Mouse (Mus musculus): ENCODE measurements around the gene Col4a6. TPM values are rescaled to one million over a fixed set of nuclear protein-coding genes. Genes with fewer than 3 reads are reported as not detected.

Gene Col4a6
- polyA plus RNA-seq, 1 experiment: 0.36 TPM

DNA sequence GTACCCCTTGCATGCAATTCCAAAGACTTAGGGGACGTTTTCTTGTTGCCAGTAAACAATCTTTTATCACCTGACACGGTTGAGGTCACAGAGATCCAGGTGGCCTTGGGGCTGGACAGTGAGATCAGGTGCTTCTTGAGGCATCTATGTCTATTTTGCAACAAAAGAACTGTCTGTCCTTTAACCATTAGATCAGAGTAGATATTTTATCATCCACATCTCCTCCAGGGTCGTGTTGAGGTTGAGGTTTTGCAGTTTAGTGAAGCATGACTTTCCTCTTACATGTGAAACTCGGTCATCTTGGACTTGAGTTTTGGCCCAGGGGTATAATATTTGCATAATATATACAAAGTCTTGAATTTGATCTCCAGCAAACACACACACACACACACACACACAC, 316.2 kb downstream of the Col4a6 start:
- DNase-seq: no peak
- no peak overlapping the region for H3K27ac ChIP-seq (ENCODE audit: control insufficient read depth, insufficient read depth, low read length)
- H3K27me3 ChIP-seq (ENCODE audit: control insufficient read depth, insufficient read depth, low read length): no peaks in the 10 kb centered on the region
- no peaks in the 10 kb centered on the region for H3K36me3 ChIP-seq (ENCODE audit: control insufficient read depth, insufficient read depth, low read length)
- no peak overlapping the region for H3K4me3 ChIP-seq (ENCODE audit: control insufficient read depth, insufficient read depth, low read length)
- TF ChIP-seq POLR2A (IDR thresholded peaks at IDR 0.05; ENCODE audit: control insufficient read depth, extremely low read depth, insufficient read depth, low read length, poor library complexity) (no peak), CTCF (IDR thresholded peaks at IDR 0.05; ENCODE audit: borderline replicate concordance, control insufficient read depth, extremely low read depth, insufficient read depth, low read length, poor library complexity) (no peak)
- H3K4me1 ChIP-seq (replicated peaks; ENCODE audit: control insufficient read depth, insufficient read depth, low read length): no peaks in the 10 kb centered on the region
- 84% methylated on average over 4 of the region's 4 CpGs for WGBS

DNA sequence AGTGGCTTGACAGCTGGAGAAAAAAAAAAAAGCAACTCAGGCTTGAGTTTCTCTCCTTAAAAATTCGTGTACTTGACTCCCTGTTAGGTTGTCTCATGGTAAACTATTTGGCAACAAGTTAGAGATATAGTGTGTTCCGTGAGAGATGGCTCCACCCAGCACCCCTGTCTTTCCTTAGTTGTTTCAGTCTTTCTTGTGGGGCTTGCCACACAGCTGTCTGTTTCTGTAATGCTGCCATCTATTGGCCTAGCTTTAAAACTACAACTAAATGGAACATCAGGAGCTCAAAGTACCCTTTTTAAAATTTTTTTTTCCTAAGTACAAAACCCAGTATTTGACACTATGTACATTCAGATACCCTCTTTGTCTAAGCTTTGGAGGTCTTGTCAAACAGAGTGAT, 317.2 kb downstream of the Col4a6 start:
- H3K36me3 ChIP-seq (ENCODE audit: control insufficient read depth, insufficient read depth, low read length): no peaks in the 10 kb centered on the region
- TF ChIP-seq POLR2A (IDR thresholded peaks at IDR 0.05; ENCODE audit: control insufficient read depth, extremely low read depth, insufficient read depth, low read length, poor library complexity) (no peak), CTCF (IDR thresholded peaks at IDR 0.05; ENCODE audit: borderline replicate concordance, control insufficient read depth, extremely low read depth, insufficient read depth, low read length, poor library complexity) (no peak)
- DNase-seq: no peak
- H3K27ac ChIP-seq (ENCODE audit: control insufficient read depth, insufficient read depth, low read length): no peak overlapping the region
- no peaks in the 10 kb centered on the region for H3K4me1 ChIP-seq (replicated peaks; ENCODE audit: control insufficient read depth, insufficient read depth, low read length)
- 3% methylated on average over 2 of the region's 2 CpGs for WGBS
- H3K4me3 ChIP-seq (ENCODE audit: control insufficient read depth, insufficient read depth, low read length): no peak overlapping the region
- no peaks in the 10 kb centered on the region for H3K27me3 ChIP-seq (ENCODE audit: control insufficient read depth, insufficient read depth, low read length)

DNA sequence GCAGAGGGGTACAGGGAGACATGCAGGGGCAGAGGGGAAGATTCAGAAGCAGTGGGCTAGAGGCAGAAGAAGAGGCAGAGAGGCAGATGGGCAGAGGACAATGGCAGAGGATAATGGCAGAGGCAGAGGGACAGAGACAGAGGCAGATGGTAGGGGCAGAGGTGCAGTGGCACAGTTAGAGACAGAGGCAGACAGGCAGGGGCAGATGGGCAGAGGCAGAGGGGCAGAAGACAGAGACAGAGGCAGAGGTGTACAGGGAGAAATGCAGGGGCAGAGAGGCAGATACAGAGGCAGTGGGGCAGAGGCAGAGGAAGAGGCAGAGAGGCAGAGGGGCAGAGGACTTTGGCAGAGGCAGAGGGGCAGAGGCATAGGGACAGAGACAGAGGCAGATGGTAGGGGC, 322.7 kb downstream of the Col4a6 start:
- DNase-seq: no peak
- Histone ChIP-seq H3K27me3 (ENCODE audit: control insufficient read depth, insufficient read depth, low read length) (no peaks in the 10 kb centered on the region), H3K4me3 (ENCODE audit: control insufficient read depth, insufficient read depth, low read length) (no peak overlapping the region), H3K36me3 (ENCODE audit: control insufficient read depth, insufficient read depth, low read length) (no peaks in the 10 kb centered on the region), H3K27ac (ENCODE audit: control insufficient read depth, insufficient read depth, low read length) (no peak overlapping the region), H3K4me1 (replicated peaks; ENCODE audit: control insufficient read depth, insufficient read depth, low read length) (no peaks in the 10 kb centered on the region)
- TF ChIP-seq POLR2A (IDR thresholded peaks at IDR 0.05; ENCODE audit: control insufficient read depth, extremely low read depth, insufficient read depth, low read length, poor library complexity): no peak
- TF ChIP-seq CTCF (IDR thresholded peaks at IDR 0.05; ENCODE audit: borderline replicate concordance, control insufficient read depth, extremely low read depth, insufficient read depth, low read length, poor library complexity): no peak

DNA sequence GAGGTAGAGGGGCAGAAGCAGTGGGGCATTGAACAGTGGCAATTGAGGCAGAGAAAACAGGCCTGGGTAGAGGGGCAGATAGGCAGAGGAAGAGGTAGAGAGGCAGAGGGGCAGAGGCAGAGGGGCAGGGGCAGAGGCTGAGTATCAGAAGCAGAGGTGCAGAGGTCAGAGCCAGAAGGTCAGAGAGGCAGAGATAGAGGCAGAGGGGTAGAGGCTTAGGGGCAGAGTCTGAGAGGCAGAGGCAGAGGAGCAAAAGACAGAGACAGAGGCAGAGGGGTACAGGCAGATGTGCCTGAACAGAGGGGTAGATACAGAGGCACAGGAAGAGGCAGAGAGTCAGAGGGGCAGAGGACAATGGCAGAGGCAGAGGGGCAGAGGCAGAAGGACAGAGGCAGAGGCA, 323.6 kb downstream of the Col4a6 start:
- no peaks in the 10 kb centered on the region for H3K36me3 ChIP-seq (ENCODE audit: control insufficient read depth, insufficient read depth, low read length)
- no peaks in the 10 kb centered on the region for H3K27me3 ChIP-seq (ENCODE audit: control insufficient read depth, insufficient read depth, low read length)
- no peak overlapping the region for H3K27ac ChIP-seq (ENCODE audit: control insufficient read depth, insufficient read depth, low read length)
- TF ChIP-seq POLR2A (IDR thresholded peaks at IDR 0.05; ENCODE audit: control insufficient read depth, extremely low read depth, insufficient read depth, low read length, poor library complexity): no peak
- no peak for TF ChIP-seq CTCF (IDR thresholded peaks at IDR 0.05; ENCODE audit: borderline replicate concordance, control insufficient read depth, extremely low read depth, insufficient read depth, low read length, poor library complexity)
- H3K4me1 ChIP-seq (replicated peaks; ENCODE audit: control insufficient read depth, insufficient read depth, low read length): no peaks in the 10 kb centered on the region
- no peak for DNase-seq
- no peak overlapping the region for H3K4me3 ChIP-seq (ENCODE audit: control insufficient read depth, insufficient read depth, low read length)

DNA sequence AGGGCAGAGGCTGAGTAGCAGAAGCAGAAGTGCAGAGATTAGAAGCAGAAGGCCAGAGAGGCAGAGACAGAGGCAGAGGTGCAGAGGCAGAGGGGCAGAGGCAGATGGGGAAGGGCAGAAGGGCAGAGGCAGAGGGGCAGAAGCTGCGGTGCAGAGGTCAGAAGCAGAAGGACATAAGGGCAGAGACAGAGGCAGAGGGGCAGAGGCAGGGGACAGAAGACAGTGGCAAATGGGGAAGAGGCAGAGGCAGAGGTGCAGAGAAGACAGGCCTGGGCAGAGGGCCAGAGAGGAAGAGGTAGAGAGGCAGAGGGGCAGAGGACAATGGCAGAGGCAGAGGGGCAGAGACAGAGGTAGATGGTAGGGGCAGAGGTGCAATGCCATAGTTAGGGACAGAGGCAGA, 324.2 kb downstream of the Col4a6 start:
- 33% methylated on average over 1 of the region's 1 CpGs for WGBS
- Histone ChIP-seq H3K27ac (ENCODE audit: control insufficient read depth, insufficient read depth, low read length) (no peak overlapping the region), H3K36me3 (ENCODE audit: control insufficient read depth, insufficient read depth, low read length) (no peaks in the 10 kb centered on the region)

More for the DNA sequence above, 324.2 kb downstream of the Col4a6 start:
- Histone ChIP-seq H3K27me3 (ENCODE audit: control insufficient read depth, insufficient read depth, low read length) (no peaks in the 10 kb centered on the region), H3K4me1 (replicated peaks; ENCODE audit: control insufficient read depth, insufficient read depth, low read length) (no peaks in the 10 kb centered on the region), H3K4me3 (ENCODE audit: control insufficient read depth, insufficient read depth, low read length) (no peak overlapping the region)
- no peak for TF ChIP-seq CTCF (IDR thresholded peaks at IDR 0.05; ENCODE audit: borderline replicate concordance, control insufficient read depth, extremely low read depth, insufficient read depth, low read length, poor library complexity)
- TF ChIP-seq POLR2A (IDR thresholded peaks at IDR 0.05; ENCODE audit: control insufficient read depth, extremely low read depth, insufficient read depth, low read length, poor library complexity): no peak
- no peak for DNase-seq

Other genes starting within 250 kb of the Col4a6 start
- 1.3 and 1.4 TPM in 2 replicates for gene Col4a5, start 1.3 kb upstream of the Col4a6 start, polyA plus RNA-seq (2012; rRNA removed)